Mouse (Mus musculus): ENCODE data around the gene Gm20388.
A peak's percentile ranks its signal among the peaks of the same experiment; 100 is the strongest.

The Gm20388 gene

DNA sequence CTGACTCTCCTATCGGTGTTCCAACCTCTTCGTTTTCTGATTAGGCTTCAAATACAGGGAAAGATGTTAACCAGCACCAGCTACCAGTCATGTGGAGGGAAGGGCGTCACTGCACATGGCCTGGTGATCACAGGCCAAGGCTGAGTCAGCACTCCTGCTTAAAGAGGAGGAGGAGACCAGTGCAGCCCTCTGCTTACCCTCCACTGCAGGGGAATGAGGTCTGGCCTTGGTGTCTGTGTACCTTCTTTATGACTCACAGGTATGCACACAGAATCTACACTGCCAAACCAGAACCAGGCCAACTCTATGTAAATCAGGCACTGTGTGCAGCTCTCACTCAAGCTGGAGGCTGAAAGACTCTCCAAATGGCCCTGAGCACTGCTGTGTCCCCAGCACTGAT lies 1900.9 kb downstream of the Gm20388 start:
- no peak for DNase-seq (ENCODE audit: extremely low spot score, low spot score)

DNA sequence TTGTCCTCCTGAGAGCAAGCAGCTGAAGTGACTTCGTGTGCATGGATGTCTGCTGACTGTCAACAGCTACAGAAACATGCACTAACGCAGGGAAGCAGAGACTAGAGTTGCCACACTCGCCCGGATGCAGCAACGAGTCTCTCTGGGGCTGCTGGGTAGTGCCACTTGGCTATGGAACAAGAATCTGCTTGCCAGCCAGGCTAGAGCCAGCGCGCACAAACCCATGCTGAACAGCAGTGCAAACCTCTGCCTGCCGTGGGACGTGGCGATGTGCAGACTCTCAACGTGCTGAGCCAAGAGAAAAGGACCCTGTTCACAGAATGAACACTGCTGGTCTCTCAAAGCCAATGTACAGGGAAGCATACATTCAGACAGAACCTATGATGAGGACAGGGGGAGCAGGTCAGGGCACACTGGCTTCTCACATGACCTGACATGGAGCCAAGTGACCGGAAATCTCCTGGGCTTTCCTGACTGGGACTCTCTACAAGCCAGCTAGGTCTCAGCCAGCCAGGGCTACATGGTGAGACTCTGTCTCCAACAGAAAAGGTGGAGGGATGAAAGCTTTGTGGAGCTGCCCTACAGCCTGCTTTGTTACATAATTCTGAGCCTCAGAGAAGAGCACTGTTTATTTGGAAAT lies 1901.4 kb downstream of the Gm20388 start:
- DNase-seq (ENCODE audit: extremely low spot score, low spot score): no peak

- no peak for DNase-seq (ENCODE audit: extremely low spot score, low spot score)
Observed at GRCm38 (mm10) chr8:121818226-121818625, 1907.6 kb downstream of the Gm20388 start.

- no peak for DNase-seq (ENCODE audit: extremely low spot score, low spot score)
Observed at GRCm38 (mm10) chr8:121820840-121821239, 1910.2 kb downstream of the Gm20388 start.

GRCm38 (mm10) chr8:121821320-121821719 lies 1910.7 kb downstream of the Gm20388 start:
- DNase-seq (ENCODE audit: extremely low spot score, low spot score): no peak

DNA sequence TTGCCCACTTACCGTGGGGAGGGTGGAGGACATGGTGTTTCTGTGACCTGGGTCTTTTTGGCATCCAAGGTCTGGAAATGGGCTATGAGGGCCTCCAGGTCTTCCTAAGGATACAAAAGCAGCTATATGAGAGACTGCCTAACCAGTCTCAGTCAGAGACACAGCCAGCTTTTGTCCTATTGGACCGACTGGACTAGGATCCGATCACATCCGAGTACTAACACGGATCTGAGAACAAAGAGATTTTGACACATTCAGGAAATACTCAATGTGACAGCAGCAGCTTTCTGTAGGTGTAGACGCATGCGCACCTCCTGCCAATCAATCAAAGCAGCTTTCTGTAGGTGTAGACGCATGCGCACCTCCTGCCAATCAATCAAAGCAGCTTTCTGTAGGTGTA lies 1911.1 kb downstream of the Gm20388 start:
- DNase-seq (ENCODE audit: extremely low spot score, low spot score): no peak

GRCm38 (mm10) chr8:121827726-121828125 lies 1917.1 kb downstream of the Gm20388 start:
- DNase-seq (ENCODE audit: extremely low spot score, low spot score): no peak

- DNase-seq (ENCODE audit: extremely low spot score, low spot score): no peak
Observed at GRCm38 (mm10) chr8:121828376-121829023, 1917.9 kb downstream of the Gm20388 start.

DNA sequence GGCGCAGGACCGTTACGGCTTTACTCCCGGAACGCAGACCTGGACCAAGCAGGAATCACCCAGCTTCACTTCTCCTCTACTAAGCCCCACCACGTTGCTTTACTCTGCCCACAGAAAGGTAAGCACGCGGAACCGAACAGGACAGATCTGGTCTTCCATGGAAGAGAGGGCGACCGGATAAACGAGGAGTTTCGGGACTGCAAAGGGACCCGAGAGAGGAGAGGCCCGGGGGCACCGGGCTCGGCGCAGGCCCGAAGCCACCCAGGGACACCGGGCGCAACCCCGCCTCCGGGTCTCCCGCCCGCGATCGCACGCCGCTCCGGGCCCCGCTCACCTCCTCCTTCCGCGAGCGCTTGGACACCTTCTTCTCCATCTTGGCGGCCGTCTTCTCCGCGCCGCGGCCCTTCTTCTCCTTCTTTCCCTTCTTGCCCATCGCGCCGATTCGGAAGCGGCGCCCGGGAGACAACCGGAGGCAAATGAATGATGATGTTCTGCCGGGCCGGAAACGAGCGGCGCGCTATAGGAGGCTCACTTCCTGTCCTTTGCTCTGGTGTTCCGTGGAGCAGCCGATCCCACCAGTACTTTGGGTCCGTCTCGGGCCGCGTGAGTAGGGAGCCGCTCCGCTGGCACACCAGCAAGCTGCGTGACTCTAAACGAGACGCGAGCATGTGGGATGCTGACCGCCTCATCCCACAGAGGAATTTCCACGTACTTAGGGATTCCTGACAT lies 1918.6 kb downstream of the Gm20388 start, which contains the start of gene Klhdc4:
TSS of gene Klhdc4 (minus strand) at position 522 of the 729 bp plus-strand sequence.
- peak; percentile 93 for DNase-seq (ENCODE audit: extremely low spot score, low spot score)

DNA sequence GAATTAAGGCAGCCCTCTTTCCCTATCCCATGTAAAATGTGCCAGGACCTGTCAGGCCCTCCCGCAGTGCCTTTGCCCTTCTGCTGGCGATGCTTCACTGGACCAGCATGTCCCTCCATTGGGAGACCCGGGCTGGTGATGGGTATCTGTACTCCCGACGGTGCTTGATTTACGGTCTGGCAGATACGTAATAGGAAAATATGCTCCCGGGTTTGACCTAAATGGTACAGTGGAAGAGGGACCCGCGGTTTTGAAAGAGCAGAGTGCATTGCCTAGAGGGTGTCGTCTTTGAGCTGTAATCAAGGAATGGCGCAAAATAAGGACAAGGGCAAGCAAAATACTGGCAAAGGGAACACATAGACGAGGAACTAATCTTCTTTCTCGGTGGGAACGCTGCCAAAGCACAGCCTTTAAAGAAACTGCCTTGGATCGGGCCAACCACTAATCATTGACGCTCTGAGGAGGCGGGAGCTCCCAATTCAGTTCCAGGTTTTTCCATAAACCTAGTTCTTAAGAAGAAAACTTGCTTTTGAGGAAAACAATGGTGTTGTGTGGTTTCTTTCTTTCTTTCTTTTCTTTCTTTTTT lies 1919.2 kb downstream of the Gm20388 start:
- DNase-seq (ENCODE audit: extremely low spot score, low spot score): no peak

DNA sequence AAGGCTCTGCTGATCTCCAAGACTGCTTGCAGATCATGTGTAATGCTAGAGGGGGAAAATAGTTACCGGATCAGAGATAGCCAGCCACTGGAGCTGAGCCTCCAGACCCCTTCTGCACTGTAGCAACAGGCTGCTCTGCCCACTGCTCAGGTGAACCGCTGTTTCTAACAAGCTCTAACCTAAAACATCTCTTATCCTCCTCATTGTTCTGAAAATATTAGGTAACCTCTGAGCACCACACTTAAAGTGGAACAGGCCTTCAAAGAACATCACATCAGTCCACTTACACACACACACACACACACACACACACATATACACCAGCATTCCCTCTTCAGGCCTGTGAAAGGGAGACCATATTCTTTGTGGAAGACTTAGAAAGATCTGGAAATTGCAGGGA lies 1921.4 kb downstream of the Gm20388 start:
- no peak for DNase-seq (ENCODE audit: extremely low spot score, low spot score)

- peak; percentile 72 for DNase-seq (ENCODE audit: extremely low spot score, low spot score)
Observed at GRCm38 (mm10) chr8:121832503-121832902, 1921.9 kb downstream of the Gm20388 start.

GRCm38 (mm10) chr8:121841242-121841641 lies 1930.6 kb downstream of the Gm20388 start:
- peak; percentile 49 for DNase-seq (ENCODE audit: extremely low spot score, low spot score)

GRCm38 (mm10) chr8:121842064-121842955 lies 1931.7 kb downstream of the Gm20388 start:
- no peak for DNase-seq (ENCODE audit: extremely low spot score, low spot score)

GRCm38 (mm10) chr8:121843184-121843733 lies 1932.6 kb downstream of the Gm20388 start:
- no peak for DNase-seq (ENCODE audit: extremely low spot score, low spot score)

- no peak for DNase-seq (ENCODE audit: extremely low spot score, low spot score)
Observed at GRCm38 (mm10) chr8:121844765-121845164, 1934.1 kb downstream of the Gm20388 start.

GRCm38 (mm10) chr8:121846815-121847214 lies 1936.2 kb downstream of the Gm20388 start:
- no peak for DNase-seq (ENCODE audit: extremely low spot score, low spot score)

DNA sequence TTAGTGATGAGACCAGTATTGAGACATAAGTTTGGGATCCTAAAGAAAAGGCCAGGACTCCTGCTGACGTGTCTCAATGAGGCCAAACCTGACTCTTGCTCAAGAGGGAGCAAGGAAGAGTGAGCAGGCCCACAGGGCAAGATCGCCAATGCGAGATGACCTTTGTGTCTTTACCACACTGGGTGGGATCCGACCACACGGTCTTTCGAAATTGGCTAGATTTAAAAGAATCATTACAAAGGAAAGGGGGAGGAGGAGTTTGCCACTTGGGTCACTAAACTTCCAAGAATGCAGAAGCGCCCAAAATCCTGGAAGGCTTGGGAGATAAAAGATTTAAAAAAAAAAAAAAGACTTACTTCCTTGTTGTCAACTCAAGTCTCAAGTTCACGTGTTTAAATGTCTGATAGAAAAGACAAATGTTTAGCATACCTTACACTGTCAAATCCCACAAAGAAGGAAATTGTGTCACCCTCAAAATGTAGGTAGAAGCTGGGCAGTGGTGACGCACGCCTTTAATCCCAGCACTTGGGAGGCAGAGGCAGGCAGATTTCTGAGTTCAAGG lies 1936.7 kb downstream of the Gm20388 start:
- no peak for DNase-seq (ENCODE audit: extremely low spot score, low spot score)

GRCm38 (mm10) chr8:121847987-121848386 lies 1937.3 kb downstream of the Gm20388 start:
- DNase-seq (ENCODE audit: extremely low spot score, low spot score): no peak

GRCm38 (mm10) chr8:121848495-121848894 lies 1937.9 kb downstream of the Gm20388 start:
- DNase-seq (ENCODE audit: extremely low spot score, low spot score): no peak
